Mouse (Mus musculus) megakaryocyte, embryonic 14.5 days (primary cell): ENCODE data around the gene Ager.

Experiments used
- FLI1 ChIP-seq: IDR thresholded peaks from 2 replicates; pipeline ENCODE4 v1.6.1; 2012; ENCODE audit warnings: low read length, inconsistent platforms, mixed read lengths
- GATA1 ChIP-seq: IDR thresholded peaks from 3 replicates; pipeline ENCODE4 v1.6.1; 2012; ENCODE audit warnings: mixed read lengths, low read length, inconsistent platforms, borderline replicate concordance

DNA sequence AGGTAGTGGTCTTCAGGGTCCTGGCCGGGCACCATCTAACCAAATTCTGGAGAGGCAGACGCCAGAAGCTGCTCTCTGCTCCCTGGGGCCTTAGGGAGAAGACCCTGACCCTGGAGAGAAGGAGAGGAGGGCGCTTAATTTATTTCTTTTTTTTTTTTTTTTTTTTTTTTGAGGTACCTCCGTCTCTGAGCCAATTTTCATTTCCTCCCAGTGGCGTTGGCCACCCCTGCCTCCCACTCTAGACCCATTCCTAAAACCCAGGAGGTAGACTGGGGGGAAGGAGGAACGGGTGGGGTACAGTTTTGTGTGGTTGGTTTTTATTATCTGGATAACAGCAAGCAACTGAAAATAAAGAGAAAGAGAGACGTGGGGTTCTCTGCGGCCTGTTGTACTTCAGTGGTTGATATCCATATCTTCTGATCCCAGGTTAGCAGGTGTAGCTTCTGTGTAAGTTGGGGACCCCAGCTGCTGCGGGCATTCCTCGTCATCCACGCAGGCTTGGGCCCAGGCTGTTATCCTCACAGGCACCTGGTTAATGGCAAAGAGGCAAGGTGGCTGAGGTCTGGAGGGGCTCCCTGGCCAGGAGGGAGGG lies 15.5 kb downstream of the Ager start:
- TF ChIP-seq GATA1 (no peak), FLI1 (no peak)
